Mouse (Mus musculus): ENCODE data around the gene Rpl34.
A peak's percentile ranks its signal among the peaks of the same experiment; 100 is the strongest.

Gene Rpl34

GRCm38 (mm10) chr3:130710103-130710502 is 20.1 kb downstream of the Rpl34 start:
- DNase-seq: no peak

- peak; percentile 95 for DNase-seq
Observed at GRCm38 (mm10) chr3:130708967-130709924, 21.0 kb downstream of the Rpl34 start, which contains the start of gene Ostc. TSS of gene Ostc (minus strand) at chr3:130709444.

DNA sequence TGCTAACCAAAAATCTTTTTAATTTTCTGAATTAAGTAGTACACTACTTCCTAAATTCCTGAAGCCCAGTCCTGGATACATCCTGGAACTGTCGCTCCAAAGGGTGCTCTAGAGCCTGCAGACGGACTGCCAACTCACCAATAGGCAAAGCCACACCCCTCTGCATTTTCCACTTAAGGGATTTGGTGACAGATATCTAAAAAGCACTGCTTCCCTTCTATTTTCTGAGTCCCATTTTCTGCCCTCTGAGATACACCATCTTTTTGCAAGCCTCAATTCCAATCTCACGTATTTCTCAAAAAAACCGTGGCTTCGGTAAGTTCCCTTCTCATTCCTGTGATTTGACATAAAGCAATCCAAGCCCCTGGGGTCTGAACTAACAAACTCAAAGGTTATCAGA is 21.7 kb downstream of the Rpl34 start:
- DNase-seq: no peak

GRCm38 (mm10) chr3:130702289-130702688 is 27.9 kb downstream of the Rpl34 start:
- no peak for DNase-seq

DNA sequence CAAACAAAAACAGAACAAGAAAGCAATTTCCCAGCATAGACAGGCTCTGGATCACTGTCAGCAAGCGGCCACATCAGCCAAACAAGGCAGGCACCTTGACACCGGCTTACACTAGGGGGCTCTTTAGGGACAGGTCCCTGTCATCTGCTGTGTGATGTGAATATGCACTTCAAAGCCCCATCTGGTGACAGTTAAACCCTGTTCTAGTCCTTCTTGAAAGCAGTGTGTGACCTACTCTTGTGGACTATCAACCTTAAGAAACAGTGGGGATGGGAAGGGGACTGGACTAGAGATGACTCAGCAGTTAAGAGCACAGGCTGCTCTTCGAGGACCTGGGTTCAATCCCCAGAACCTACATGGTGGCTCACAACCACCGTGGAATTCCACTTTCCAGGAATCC is 32.6 kb downstream of the Rpl34 start:
- DNase-seq: no peak

GRCm38 (mm10) chr3:130694705-130695104 is 35.5 kb downstream of the Rpl34 start:
- DNase-seq: no peak

GRCm38 (mm10) chr3:130694041-130694593 is 36.1 kb downstream of the Rpl34 start:
- DNase-seq: no peak

DNA sequence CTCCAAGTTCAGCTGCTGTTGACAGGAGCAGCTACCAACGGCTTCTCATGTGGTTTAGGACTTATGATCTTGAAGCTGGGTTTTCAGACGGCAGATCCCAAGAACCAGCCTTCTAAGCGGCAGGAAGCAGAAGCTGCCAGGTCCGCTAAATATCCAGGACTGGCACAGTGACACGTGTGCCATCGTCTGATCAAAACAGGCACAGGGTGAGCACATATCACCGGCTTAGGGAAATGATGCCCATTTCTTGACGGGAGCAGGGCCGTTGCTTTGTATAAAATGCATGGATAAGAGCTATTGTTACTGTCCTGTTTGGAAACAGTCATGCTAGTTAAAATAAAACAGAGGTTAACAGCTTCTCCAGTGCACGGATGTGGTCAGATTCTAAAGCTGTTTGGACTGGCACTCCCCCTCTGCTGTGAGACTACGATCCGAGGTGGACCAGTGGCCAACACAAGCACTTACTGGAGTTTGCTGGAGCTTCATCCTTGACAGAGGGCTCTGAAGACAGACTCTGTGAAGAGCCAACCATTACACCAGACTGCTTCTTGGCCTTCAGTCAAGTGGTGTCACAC is 38.5 kb downstream of the Rpl34 start:
- DNase-seq: peak; percentile 25

DNA sequence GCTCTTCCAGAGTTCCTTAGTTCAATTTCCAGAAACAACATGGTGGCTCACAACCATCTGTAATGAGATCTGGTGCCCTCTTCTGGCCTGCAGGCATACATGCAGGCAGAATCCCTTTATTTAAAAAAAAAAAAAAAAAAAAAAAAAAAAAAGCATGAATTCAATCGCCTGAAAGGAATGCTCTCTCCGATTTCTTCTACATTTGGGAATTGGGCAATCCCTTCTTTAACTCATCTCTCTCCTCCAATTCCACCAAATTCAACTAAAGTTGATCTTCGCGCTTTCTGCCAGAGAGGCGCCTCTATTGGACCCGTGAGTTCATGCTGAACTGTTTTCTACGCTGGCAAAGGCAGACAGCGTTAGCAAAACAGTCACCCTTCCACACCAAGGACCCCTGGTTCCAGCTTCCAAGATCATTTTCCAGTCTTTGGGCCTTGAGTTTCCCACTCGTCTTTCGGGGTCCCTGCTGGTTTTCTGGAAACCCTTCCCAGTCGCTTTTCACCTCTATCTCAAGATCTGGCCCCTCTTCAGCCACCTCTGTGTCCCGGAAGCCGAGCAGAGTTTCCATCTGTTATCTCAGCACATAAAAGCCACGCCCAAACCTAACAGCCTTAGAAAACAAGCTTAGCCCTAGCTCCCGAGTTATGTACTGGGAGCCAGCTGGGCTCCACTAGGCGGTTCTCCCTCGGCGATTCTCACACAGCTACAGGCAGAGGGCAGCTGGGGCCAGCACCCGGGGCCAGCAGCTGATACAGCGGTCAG is 39.2 kb downstream of the Rpl34 start:
- DNase-seq: peak; percentile 60

DNA sequence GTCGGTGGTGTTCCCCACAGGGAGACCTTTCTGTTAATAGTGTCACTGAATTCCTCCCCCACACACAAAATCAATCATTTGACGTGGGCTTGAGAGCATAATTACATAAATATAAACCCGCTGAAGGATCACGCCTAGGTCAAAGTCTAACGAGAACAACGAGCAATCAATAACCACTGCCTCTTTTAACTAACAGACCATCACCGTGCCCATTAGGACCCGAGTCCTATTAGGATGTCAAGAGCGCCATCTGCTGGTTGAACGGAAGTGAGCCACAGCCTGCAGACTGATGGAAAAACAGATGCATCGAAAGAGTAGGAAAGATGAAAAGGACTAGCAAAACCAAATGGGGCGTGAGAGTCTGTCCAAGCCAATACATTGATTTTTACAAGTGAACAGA is 40.6 kb downstream of the Rpl34 start:
- DNase-seq: peak; percentile 82

- no peak for DNase-seq
Observed at GRCm38 (mm10) chr3:130687051-130687450, 43.1 kb downstream of the Rpl34 start.

DNA sequence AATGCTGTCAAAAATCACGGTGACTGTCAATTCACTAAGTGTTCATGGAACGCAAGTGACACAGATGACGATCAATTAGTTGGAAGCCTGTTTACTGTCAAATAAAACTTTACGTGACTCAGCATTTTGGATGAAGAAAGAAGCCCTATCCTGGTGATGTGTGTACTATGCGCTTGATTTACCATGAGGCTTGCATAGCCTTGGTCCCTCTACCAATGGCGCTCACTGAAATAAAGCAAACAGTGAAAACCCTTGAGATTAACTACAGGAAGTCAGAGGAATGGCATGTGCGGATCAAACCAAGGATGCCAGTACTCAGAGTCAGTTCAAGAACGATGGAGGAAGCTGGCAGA is 45.2 kb downstream of the Rpl34 start:
- DNase-seq: no peak

DNA sequence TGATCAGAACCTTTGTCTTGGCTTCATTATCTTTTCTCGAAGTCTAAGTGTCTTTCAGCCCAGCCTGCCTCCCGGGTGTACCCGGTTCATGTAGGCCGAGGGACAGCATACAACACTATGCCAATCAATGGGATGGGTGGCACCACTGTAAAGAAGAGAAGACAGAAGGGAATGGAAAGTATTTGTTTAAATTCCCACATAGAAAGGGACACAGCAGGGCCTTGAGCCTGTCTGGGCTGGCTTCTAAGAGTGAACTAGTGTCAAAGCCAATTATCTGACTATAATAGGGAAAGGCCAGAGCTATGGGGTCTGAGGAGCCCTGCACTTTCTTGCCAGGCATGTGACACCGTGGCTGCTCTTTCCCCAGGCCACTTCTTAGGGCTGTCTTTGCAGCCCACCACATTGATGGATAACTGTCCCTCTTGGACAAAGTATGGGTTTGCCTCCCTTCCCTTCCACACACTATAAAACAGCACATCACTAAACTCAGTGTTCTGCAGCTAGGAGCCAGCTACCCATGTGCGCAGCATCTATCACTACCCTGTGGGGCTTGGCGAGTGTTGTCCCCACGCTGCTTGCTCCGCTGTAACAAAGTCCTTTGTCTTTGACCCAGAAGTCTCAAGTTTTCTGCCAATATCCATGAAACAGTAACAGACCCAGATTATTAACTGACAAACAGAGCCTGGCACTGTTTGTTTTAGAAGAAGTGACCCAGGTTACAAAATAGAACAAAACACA is 45.8 kb downstream of the Rpl34 start:
- peak; percentile 35 for DNase-seq

GRCm38 (mm10) chr3:130683836-130684235 is 46.4 kb downstream of the Rpl34 start:
- no peak for DNase-seq

GRCm38 (mm10) chr3:130682183-130682582 is 48.0 kb downstream of the Rpl34 start:
- DNase-seq: no peak

GRCm38 (mm10) chr3:130681226-130681625 is 49.0 kb downstream of the Rpl34 start:
- DNase-seq: no peak

GRCm38 (mm10) chr3:130677671-130678460 is 52.3 kb downstream of the Rpl34 start:
- DNase-seq: no peak

Data from kidney, adult 18-20 months (tissue).